Mouse (Mus musculus): ENCODE data around the gene B4galnt2. TPM values are rescaled to one million over a fixed set of nuclear protein-coding genes. Genes with fewer than 3 reads are reported as not detected.

B4galnt2 gene
- polyA plus RNA-seq, 1 experiment, result not detected

DNA sequence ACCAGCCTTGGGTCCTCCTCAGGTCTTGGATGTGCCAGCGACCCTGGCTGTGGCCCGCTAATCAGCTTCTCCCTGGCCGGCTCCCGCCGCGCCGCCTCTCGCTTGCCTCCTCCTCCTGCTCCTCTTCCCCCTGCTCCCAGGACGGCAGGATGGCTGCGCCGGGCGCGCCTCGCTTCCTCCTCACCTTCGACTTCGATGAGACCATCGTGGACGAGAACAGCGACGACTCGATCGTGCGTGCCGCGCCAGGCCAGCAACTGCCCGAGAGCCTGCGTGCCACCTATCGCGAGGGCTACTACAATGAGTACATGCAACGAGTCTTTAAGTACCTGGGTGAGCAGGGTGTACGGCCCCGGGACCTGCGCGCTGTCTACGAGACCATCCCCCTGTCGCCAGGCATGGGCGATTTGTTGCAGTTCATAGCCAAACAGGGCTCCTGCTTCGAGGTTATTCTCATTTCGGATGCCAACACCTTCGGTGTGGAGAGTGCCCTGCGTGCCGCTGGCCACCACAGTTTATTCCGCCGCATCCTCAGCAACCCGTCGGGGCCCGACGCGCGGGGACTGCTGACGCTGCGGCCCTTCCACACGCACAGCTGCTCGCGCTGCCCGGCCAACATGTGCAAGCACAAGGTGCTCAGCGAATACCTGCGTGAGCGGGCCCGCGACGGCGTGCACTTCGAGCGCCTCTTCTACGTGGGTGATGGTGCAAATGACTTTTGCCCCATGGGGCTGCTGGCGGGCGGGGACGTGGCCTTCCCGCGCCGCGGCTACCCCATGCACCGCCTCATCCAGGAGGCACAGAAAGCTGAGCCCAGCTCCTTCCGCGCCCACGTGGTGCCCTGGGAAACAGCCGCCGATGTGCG, 84.0 kb downstream of the B4galnt2 start:
- WGBS, result 6% methylated on average over 80 of the region's 80 CpGs
- H3K27ac ChIP-seq (ENCODE audit: control insufficient read depth, insufficient read depth, low read depth, low read length, poor library complexity), result peak overlapping the region; percentile 17; the same call in 1 of the 2 replicates
- H3K4me1 ChIP-seq (ENCODE audit: control insufficient read depth, insufficient read depth, low read length), result peaks cover 6% of the 10 kb centered on the region
- peak overlapping the region; percentile 21 for H3K4me3 ChIP-seq (replicated peaks; ENCODE audit: control insufficient read depth, low read depth, low read length)
- no peak for TF ChIP-seq CTCF (IDR thresholded peaks at IDR 0.05; ENCODE audit: control insufficient read depth, insufficient read depth, low read length)
- peak; percentile 35; the same call in 1 of the 2 replicates for TF ChIP-seq POLR2A (IDR thresholded peaks at IDR 0.05; ENCODE audit: borderline replicate concordance, control insufficient read depth, low read depth, low read length)

DNA sequence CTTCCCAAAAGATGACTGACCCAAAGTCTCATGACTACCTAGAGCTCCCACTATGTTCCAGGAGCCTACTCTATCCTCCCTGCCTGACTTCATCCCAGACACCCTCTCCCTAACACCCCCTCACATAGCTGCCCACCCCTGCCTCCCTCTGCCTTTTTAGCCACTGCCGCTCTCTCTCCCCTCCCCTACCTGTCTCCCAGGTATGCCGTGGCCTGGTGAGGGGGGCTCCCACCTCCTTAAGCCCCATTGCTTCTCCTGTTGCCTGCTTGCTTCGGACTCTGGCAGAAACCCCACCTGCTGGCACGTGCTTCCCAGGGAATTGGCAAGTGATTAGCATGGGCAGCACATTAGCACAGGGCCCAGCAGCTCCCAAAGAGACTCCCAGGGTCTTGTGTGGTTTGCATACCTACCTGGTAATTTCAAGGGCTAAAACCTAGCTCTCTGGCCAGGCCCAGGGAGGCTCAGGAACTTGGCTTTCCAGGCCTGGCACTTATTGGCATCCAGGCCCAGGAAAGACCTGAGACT, 85.1 kb downstream of the B4galnt2 start:
- TF ChIP-seq CTCF (IDR thresholded peaks at IDR 0.05; ENCODE audit: control insufficient read depth, insufficient read depth, low read length) (no peak), POLR2A (IDR thresholded peaks at IDR 0.05; ENCODE audit: borderline replicate concordance, control insufficient read depth, low read depth, low read length) (no peak)
- Histone ChIP-seq H3K4me3 (replicated peaks; ENCODE audit: control insufficient read depth, low read depth, low read length) (no peak overlapping the region), H3K4me1 (ENCODE audit: control insufficient read depth, insufficient read depth, low read length) (peaks cover 2% of the 10 kb centered on the region; the same call in 1 of the 2 replicates), H3K27ac (ENCODE audit: control insufficient read depth, insufficient read depth, low read depth, low read length, poor library complexity) (no peak overlapping the region)
- WGBS, result 62% methylated on average over 4 of the region's 4 CpGs

DNA sequence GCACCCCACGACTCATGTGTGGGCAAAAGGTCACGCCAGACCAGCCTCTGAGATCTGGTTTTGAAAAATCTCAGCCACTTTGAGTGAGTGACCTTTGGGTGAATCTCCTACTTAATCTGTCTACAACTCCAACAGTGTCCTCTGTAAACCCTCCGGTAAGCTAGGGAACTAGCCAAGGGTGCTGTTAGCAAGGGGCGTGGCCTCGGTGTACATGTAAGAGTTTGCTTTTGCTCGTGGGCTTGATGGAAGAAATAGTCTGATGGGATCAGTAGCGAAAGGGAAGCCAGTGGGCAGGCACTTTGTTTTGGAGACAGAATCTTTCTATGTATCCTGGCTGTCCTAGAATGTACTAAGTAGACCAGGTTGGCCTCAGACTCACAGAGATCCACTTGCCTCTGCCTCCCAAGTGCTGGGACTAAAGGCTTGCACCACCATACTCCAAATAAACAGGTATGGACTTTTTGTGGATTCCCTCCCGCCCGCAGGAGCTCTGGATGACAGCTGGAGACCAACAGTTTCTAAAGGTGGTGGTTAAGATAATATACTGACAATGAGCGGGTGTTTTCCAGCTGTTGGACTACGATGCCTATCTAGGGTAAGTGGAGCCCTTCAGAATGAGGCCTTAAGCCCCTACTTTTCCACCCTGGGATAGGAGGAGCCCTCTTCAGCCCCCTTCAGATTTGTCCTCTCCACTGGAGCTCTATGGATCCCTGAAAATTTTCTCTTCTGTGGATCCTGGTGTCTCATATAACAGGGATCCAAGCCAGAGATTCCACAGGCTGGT, 86.3 kb downstream of the B4galnt2 start:
- peaks cover 2% of the 10 kb centered on the region; the same call in 1 of the 2 replicates for H3K4me1 ChIP-seq (ENCODE audit: control insufficient read depth, insufficient read depth, low read length)
- WGBS, result 51% methylated on average over 11 of the region's 11 CpGs
- TF ChIP-seq CTCF (IDR thresholded peaks at IDR 0.05; ENCODE audit: control insufficient read depth, insufficient read depth, low read length) (no peak), POLR2A (IDR thresholded peaks at IDR 0.05; ENCODE audit: borderline replicate concordance, control insufficient read depth, low read depth, low read length) (no peak)
- H3K4me3 ChIP-seq (replicated peaks; ENCODE audit: control insufficient read depth, low read depth, low read length), result no peak overlapping the region
- no peak overlapping the region for H3K27ac ChIP-seq (ENCODE audit: control insufficient read depth, insufficient read depth, low read depth, low read length, poor library complexity)

DNA sequence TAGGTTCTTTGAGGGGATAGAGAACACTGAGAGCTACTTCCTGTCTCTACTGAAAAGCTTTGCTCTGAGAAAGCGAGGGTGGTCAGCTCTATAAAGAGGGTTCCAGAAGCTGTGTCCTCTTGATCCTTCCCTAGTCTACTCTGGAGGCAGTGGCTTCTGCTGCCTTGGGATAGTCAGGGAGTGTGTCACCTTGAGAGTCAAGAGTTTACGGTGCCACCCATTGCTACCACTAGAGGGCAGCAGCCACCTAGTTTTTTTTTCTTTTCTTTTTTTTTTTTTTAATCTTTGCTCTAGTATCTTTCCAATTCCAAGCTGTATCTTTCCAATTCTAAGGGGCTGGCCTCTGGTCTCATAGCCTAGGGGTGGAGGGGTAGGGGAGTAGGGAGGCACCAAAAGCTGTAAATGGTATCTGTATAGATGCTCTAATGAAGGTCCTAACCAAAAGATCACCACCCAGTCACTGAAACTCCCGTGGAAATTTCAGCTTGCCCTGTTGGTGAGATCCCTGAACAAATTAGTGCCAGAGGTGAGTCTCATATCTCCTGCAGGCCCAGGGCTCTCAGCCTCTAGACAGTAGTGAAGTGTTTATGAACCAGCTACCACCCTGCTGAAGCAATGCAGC, 87.1 kb downstream of the B4galnt2 start:
- TF ChIP-seq CTCF (IDR thresholded peaks at IDR 0.05; ENCODE audit: control insufficient read depth, insufficient read depth, low read length) (peak; percentile 62), POLR2A (IDR thresholded peaks at IDR 0.05; ENCODE audit: borderline replicate concordance, control insufficient read depth, low read depth, low read length) (no peak)
- Histone ChIP-seq H3K27ac (ENCODE audit: control insufficient read depth, insufficient read depth, low read depth, low read length, poor library complexity) (peak overlapping the region; percentile 9; the same call in 1 of the 2 replicates), H3K4me3 (replicated peaks; ENCODE audit: control insufficient read depth, low read depth, low read length) (no peak overlapping the region), H3K4me1 (ENCODE audit: control insufficient read depth, insufficient read depth, low read length) (peaks cover 2% of the 10 kb centered on the region; the same call in 1 of the 2 replicates)
- WGBS, result 15% methylated on average over 3 of the region's 3 CpGs

DNA sequence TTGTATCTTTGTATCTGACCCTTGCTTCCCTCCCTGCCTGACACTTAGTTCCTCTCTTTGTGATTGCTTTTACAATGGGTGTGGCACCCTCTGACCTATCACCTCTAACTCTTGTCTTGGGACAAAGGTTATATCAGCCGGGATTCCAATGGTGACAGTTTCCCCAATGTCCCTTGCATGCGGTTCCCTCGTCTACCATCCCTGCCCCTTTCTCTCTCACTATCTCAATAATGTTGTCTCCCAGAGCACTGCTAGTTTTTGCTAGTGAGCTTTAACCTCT, 87.6 kb downstream of the B4galnt2 start:
- peak overlapping the region; percentile 9; the same call in 1 of the 2 replicates for H3K27ac ChIP-seq (ENCODE audit: control insufficient read depth, insufficient read depth, low read depth, low read length, poor library complexity)

DNA sequence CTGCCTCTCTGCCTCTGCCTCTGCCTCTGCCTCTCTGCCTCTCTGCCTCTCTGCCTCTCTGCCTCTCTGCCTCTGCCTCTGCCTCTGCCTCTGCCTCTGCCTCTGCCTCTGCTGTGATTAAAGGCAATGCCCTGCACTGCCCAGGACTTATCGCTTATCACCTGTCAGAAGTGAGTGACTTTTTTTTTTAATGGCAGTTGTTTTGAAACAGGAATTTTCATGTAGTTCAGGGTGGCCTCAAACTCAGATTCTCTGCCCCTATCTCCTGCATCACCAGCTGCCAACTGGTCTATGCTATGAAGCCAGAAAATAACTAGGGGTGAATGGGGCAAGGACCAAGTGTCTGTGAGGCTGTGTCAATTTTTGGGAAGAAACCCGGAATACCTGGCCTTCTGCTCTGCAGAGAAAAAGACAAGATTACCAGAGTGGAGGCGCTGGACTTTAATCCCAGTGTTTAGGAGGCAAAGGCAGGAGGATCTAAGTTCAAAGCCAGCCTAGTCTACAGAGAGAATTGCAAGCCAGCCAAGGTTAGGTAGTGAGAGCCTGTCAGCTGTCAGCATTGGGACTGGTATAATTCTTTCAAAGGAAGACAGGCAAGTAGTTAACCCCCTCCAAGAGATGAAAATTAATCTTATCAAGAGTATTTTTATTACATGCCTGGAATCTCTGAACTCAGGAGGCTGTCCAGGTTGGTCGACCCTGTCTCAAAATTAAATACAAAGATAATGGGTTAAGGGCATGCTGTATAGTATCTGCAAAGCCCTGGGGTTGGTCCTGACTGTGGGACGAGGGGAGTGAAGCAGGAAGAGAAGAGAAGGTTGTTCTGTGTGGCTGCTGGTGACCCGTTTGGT, 88.1 kb downstream of the B4galnt2 start:
- WGBS, result 42% methylated on average over 6 of the region's 6 CpGs
- Histone ChIP-seq H3K4me1 (ENCODE audit: control insufficient read depth, insufficient read depth, low read length) (peaks cover 2% of the 10 kb centered on the region; the same call in 1 of the 2 replicates), H3K4me3 (replicated peaks; ENCODE audit: control insufficient read depth, low read depth, low read length) (peak overlapping the region; percentile 9), H3K27ac (ENCODE audit: control insufficient read depth, insufficient read depth, low read depth, low read length, poor library complexity) (peak overlapping the region; percentile 22)
- TF ChIP-seq CTCF (IDR thresholded peaks at IDR 0.05; ENCODE audit: control insufficient read depth, insufficient read depth, low read length) (no peak), POLR2A (IDR thresholded peaks at IDR 0.05; ENCODE audit: borderline replicate concordance, control insufficient read depth, low read depth, low read length) (no peak)

More for the DNA sequence above, 87.6 kb downstream of the B4galnt2 start:
- Histone ChIP-seq H3K4me3 (replicated peaks; ENCODE audit: control insufficient read depth, low read depth, low read length) (peak overlapping the region; percentile 24), H3K4me1 (ENCODE audit: control insufficient read depth, insufficient read depth, low read length) (peaks cover 2% of the 10 kb centered on the region; the same call in 1 of the 2 replicates)
- TF ChIP-seq POLR2A (IDR thresholded peaks at IDR 0.05; ENCODE audit: borderline replicate concordance, control insufficient read depth, low read depth, low read length) (no peak), CTCF (IDR thresholded peaks at IDR 0.05; ENCODE audit: control insufficient read depth, insufficient read depth, low read length) (no peak)
- WGBS, result 7% methylated on average over 3 of the region's 3 CpGs

DNA sequence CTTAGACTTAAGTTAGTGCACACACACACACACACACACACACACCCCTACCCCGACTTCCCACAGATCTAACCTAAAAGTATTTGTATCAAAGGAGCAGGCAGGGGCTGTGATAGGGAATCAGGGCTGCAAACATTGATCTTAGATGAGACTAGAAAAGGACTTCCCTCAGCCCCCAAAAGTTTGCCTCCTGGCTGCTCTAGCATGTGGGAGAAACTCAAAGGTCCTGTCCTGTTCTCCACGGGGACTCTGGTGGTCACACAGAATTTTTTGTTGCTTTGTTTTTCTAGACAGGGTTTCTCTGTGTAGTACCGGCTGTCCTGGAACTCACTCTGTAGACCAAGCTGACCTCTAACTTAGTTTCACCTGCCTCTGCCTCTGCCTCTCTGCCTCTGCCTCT, 89.1 kb downstream of the B4galnt2 start:
- peak overlapping the region; percentile 58; the same call in 1 of the 2 replicates for H3K27ac ChIP-seq (ENCODE audit: control insufficient read depth, insufficient read depth, low read depth, low read length, poor library complexity)
- peaks cover 2% of the 10 kb centered on the region; the same call in 1 of the 2 replicates for H3K4me1 ChIP-seq (ENCODE audit: control insufficient read depth, insufficient read depth, low read length)

More for the DNA sequence above, 89.1 kb downstream of the B4galnt2 start:
- H3K4me3 ChIP-seq (replicated peaks; ENCODE audit: control insufficient read depth, low read depth, low read length), result peak overlapping the region; percentile 4
- TF ChIP-seq CTCF (IDR thresholded peaks at IDR 0.05; ENCODE audit: control insufficient read depth, insufficient read depth, low read length), result no peak
- no peak for TF ChIP-seq POLR2A (IDR thresholded peaks at IDR 0.05; ENCODE audit: borderline replicate concordance, control insufficient read depth, low read depth, low read length)
- WGBS, result 50% methylated on average over 3 of the region's 3 CpGs

Data from bone marrow, adult 2 months (tissue).